Mouse (Mus musculus): ENCODE measurements around the gene Rfx1.

The Rfx1 gene

DNA sequence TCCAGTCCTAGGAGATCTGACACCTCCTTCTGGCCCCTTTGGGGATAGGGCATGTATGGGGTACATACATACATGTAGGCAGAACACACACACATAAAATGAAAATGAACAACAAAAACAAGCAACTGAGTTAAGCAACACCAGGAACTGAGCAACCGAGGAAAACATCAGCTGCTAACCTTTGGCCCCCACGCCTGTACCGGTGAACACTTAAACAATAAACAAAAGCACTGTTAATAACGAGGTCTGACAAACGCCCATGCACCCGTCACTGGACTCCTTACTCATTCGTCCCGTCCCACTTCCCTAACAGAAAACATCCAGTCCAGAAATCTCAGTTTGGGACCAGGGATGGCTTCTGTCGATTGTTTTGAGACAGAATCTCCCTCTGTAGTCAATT, 22.6 kb downstream of the Rfx1 start:
- no peak for DNase-seq (ENCODE audit: low read depth, low spot score)

DNA sequence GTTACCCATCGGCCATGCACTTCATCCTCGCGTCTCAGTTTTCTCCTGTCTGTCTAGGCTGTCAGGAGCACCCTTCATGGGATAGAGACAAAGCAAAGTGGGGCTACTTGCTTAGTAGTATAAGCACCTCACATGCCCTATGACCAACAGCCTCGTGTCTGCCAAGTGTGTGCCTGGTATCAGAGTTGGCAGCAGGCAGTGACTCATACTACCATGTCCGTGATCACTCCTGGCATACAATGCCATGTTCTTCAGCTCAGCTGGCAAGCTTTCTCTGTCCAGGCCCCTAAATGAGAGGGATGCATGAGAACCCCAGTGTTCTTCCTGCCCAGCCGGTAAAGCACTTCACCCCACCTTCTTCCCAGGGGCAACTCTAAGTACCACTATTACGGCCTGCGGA, 24.0 kb downstream of the Rfx1 start:
- DNase-seq (ENCODE audit: low read depth, low spot score) = no peak

DNA sequence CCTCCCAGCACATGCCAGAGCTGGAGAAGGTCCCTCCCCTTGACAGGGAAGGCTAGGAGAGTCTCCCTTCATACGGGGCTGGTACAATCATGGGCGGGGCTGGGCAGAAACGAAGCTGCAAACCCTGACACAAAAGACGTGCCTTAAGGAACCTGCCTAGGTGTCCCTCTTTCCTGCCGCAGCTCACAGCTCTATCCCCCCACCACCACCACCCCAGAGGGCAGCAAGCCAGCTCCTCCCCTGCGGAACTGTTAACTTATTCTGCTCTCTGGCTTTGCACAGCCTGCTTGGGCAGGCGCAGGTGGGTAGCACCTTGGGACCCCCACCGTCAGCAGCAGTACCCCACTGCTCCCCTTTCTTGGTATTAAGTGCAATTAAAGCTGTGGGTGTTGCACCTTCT, 29.4 kb downstream of the Rfx1 start:
- no peak for DNase-seq (ENCODE audit: low read depth, low spot score)

DNA sequence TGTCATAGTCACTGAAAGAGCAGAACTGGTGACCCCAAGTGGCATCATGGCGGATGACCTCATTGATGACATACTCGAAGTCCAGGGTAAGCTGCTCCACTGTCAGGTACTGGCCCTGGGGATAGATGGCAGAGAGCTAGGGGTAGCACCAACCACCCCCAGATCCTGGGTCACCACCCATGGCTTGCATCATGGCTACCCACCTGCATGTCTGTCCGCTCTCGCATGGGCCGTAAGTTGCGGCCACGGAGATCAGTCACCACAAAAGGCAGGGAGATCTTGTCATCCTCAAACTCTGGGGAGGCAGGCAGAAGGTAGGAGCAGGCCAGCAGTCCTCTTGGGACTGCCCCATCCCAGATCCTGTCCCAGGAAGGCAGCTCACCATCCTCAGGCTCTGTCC, 31.7 kb downstream of the Rfx1 start:
- DNase-seq (ENCODE audit: low read depth, low spot score) = no peak

DNA sequence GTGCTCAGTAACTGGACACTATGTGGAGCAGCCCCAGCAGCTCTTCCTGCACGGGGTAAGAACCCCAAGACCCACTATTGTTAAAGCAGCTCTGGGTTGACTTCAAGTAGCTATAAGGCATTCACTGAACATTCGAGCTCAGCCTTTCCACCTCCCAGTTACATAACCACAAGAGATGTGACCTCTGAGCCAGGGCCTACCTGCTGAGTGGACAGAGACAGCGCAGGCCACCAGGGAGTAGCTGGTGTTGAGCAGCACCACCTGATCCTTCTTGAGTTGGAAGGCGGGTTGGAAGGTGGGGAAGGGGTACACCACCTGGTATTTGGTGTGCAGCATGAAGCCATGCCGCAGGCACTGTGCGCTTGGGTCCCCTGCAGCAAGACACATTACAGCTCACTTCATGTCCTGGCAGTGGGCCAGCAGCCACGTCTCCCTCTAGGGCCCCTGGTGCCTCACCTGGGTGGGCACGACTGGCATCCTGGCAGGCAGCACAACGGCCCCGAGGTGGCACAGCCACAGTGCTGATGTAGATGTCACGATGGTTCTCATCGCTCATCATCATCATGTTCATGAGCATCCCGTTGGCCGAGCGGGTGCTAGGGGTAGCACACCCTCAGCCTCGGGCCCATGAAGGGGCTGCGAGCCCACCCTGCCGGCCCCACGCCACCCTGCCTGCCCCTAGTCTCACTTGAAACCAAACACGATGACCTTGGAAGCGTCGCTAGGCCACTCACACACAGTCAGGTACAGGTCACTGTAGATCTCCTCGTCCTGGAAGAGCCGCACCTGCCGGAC, 35.0 kb downstream of the Rfx1 start:
- no peak for DNase-seq (ENCODE audit: low read depth, low spot score)

DNA sequence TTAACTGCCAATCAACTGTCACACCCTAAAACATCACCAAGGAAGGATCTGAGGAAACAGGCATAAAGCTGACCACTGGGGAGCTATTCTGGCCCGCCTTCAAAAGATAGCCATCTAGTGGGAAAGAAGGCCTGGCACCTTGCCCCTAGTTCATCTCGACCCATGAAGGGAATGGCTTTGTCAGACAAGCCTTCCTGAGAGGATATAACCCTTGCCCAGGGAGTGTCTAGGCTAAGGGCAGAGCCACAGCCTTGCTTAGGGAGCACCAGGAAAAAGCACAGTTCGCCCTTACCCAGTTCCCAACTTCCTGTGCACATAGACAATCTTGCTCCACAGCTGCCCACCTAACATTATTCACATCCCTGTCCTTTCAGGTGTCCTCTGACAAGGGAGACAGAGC, 37.0 kb downstream of the Rfx1 start:
- no peak for DNase-seq (ENCODE audit: low read depth, low spot score)

DNA sequence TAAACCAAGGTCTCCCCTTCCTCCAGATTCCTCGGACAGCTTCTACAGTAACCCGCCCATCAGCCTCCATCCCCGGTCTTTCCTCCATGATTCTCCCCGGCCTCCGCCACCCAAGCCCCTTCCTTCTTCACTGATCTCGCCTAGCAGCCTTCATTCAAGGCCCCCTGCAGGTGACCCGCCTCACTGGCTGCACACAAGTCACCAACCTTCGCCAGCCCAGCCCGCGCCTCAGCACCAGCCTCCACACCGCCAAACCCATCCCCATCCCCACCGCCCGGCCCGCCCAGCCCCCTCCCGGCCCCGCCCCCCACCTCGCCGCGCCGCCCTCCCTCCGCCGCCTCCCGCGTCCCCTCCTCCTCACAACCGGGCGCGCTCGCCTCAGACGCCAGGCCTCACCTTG, 37.6 kb downstream of the Rfx1 start:
- DNase-seq (ENCODE audit: low read depth, low spot score) = peak; percentile 87

DNA sequence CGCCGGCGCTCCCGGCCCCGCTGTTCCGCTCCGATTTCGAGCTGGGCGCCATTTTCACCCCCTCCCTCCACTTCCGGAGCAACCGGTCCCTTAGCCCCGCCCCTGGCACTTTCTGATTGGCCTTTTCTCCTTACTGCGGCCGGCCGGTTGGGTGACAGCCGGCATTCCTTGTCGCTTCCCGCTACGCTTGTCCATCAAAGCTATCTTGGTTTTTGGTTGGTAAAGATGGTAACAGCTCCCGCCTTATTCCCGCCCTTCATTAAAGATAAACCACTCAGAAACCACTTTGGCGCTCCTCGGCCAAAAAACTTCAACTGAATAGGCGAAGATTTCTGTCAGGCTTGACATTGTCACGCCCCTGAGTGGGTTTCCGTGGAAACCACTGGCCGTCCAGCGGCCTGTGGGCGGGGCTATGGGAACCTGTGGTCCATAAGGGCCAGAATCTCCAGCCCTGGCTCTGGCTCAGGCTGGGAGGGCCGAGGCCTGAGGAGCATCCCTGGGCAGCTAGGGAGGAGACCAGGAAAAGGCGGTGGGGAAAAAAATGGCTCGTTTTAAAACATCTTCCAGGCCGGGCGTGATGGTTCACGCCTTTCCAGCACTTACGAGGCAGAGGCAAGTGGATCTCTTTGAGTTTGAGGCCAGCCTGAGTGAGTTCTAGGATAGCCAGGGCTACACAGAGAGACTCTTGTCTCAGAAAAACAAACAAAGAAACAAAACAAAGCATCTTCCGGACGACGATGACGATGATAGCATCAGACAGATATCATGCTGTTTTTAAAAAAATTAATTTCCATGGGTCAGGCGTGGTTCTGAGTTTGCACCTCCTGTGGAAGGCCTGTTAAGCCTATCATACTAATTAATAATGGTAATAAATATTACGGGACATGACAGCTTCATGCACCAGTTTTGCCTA, 38.3 kb downstream of the Rfx1 start, which contains the start of gene Dcaf15:
Gene Dcaf15 (minus strand): TSS at position 72 of the 913 bp plus-strand sequence.
- DNase-seq (ENCODE audit: low read depth, low spot score) = peak; percentile 99

DNA sequence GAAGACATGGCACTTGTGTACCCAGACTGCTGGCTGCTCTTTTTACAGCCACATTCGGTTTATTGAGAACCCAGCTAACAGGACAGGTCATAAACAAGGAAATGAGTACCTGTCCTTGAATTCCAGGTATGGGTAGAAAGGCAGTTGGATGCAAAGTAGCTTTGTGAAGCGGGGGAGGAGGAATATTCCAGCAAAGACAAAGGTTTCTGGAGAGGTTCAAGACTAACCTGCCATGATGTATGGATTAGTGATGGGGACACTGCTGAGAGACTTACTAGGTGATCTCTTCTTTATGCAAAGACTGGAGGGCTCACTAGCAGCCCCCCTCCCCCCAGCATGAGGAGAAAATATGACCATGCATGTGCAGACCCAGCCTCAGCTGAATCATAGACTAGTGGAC, 39.0 kb downstream of the Rfx1 start:
- peak; percentile 34 for DNase-seq (ENCODE audit: low read depth, low spot score)

DNA sequence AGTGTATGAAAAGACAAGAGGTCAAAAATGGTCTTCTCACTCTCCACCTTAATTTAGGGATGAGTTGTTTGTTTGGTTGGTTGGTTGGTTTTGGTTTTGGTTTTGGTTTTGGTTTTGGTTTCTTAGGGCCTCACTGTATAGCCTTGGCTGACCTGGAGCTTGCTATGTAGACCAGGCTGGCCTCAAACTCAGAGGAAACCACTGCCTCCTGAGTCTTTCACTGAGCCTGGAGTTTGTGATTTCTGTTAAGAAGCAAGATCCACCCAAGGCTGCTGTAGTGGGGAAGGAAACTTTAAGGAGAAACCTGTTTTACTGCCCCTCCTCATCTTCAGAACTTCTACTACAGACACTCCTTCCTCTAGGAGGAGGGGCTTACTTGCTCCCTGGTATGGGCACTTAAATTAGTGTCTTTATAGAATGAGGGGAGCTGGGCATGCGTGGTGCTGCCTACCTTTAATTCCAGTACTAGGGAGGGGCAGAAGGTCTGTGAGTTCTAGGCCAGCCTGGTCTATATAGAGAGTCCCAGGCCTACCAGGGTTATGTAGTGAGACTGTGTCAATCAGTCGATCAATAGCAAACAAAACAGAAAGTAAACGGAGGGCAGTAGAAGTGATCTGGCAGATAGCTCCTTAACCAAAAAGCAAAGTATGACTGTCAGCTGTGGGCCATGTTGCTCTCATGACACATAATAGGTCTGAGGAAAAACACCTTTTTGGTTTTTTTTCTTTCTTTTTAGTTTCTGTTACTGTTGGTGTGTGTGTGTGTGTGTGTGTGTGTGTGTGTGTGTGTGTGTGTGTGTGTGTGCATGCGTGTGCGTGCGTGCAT, 39.8 kb downstream of the Rfx1 start:
- DNase-seq (ENCODE audit: low read depth, low spot score) = peak; percentile 78

DNA sequence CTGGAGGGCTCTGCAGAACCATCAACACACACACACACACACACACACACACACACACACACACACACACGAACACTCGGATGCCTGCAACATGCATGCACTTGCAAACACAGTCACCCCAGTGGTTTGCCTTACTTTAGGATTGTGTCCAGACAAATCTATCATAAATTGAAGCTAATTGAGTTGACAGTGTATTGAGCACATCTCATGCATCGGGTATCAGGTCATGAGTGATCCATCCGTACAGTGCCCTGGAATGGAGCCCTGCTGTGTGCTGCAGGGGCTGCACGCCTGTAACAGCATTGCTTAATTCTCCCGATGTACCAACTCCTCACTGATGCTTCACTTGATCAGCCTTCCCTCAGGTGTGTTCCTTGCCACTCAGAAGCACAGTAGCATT, 49.0 kb downstream of the Rfx1 start:
- no peak for DNase-seq (ENCODE audit: low read depth, low spot score)

DNA sequence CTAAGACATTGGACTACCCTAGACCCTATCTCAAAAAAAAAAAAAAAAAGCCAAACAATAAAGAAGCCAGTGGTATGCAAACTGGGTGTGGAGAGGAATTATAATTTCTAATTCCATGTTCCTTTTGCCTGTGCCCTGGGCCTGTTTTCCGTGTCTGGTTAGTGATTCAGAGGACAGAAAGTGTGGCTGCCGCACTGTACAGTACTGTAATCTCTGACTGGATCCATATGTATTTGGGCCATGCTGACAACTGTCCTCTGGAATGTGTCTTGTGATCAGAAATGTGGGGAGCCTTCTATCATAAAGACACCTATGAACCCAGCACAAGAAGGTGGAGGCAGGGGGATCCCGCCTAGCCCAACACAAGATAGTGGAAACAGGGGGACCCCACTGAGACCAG, 55.5 kb downstream of the Rfx1 start:
- DNase-seq (ENCODE audit: low read depth, low spot score) = no peak

DNA sequence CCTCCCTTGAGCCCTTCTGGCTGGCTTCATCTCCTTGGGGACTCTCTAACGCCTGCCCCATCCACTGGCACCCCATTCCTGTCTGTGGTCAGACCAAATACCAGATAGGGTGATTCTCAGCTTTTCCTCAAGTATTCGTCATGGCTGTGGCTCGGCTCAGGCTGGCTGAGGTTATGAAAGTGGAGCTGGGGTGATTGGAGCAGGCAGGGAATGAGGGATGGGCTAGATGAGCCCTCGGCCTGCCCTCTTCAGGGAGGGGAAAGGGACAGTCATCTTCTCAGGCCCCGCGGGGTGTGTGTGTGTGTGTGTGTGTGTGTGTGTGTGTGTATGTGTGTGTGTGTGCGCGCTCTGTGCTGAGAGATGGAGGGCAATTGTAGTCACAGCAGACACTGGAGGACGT, 59.0 kb downstream of the Rfx1 start, which contains the start of gene Podnl1:
Gene Podnl1 (plus strand): TSS at position 334 of the 400 bp plus-strand sequence.
- peak; percentile 44 for DNase-seq (ENCODE audit: low read depth, low spot score)

DNA sequence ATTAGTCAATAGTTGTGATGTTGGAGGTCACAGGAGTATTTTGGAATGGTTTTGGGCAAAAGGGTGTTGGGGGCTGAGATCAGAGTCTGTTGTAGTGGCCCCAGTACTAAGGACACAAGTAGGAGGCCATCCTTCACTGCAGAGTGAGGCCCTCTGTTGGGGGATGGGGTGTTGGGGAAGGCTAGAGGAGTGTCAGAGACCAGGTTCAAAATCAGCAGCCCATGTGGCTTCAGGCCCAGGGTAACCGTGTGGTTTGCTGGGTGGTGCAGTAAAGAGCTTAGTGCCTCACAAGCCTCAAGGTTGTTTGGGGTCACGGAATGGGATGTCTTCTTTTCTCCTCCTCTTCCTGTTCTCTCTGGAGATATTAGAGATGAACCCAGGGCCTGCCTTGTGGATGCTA, 60.1 kb downstream of the Rfx1 start:
- DNase-seq (ENCODE audit: low read depth, low spot score) = no peak

DNA sequence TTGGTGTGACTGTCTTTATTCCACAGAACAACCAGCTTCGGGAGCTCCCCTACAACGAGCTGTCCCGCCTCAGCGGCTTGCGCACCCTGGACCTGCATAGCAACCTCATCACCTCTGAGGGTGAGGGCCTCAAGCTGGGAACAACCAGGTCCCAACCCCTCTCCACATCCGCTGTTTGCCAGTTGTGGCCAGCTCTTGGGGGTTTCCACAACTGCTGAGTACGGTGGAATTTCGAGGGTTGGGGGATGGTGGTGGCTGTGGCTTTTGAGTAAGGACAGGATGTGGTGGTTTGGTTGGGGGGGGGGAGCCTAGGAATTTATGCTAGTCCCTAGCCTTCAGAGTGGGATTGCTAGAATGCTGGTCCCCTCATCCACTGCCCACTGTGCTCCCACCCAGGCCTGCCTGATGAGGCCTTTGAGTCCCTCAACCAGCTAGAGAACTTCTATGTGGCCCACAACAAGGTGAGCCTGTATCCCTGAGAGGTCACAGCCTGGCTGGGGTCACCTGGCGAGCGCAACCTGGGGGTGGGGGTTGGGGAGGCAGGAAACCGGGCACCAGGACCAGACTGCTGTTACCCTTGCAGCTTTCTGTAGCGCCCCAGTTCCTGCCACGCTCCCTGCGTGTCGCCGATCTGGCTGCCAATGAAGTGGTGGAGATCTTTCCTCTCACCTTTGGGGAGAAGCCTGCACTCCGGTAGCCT, 60.7 kb downstream of the Rfx1 start:
- DNase-seq (ENCODE audit: low read depth, low spot score) = peak; percentile 93

DNA sequence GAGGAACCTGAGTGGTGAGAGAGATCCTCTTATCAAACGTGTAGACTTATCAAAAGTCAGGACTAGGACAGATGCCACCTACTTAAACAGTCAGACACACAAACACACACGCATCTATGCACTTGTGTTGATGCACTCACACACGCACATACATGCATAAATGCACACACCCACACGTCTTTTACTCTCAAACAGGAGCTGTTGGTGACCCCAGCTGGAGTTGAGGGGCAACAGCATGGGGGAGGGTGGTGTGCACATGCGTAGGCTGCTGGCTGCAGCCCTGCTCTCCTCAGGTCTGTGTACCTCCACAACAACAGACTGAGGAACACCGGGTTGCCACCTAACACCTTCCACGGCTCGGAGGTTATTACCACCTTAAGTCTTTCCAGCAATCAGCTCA, 61.6 kb downstream of the Rfx1 start:
- DNase-seq (ENCODE audit: low read depth, low spot score) = peak; percentile 80

DNA sequence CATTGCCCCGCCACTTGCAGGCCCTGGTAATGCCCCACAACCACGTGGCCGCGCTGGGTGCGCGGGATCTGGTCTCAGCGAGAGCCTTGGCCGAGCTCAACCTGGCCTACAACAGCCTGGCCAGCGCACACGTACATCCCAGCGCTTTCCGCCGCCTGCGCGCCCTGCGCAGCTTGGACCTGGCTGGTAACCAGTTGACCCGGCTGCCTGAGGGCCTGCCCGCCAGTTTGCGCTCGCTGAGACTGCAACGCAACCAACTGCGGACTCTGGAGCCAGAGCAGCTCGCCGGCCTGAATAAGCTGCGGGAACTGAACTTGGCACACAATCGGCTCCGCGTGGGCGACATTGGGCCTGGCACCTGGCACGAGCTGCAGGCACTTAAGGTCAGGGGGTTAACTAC, 64.2 kb downstream of the Rfx1 start:
- no peak for DNase-seq (ENCODE audit: low read depth, low spot score)

DNA sequence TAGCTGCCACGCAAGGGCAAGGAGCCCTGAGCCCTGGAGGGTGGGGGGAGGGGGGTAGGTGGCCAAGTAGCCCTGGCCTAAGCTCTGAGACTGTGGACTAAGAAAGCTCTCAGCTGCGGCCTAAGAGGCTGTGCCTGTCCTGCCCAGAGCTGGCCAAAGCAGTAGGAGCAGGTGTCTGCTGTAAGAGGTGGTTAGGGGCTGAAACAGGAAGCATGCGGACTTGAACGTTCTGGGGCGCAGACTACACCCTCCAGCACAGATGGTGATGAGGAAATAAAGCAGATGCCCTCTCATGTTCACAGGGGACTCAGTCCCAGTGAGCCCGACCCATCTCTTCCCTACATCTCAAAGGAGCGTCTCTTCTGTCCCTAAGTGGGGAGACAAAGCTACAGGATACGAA, 65.6 kb downstream of the Rfx1 start:
- DNase-seq (ENCODE audit: low read depth, low spot score) = no peak

DNA sequence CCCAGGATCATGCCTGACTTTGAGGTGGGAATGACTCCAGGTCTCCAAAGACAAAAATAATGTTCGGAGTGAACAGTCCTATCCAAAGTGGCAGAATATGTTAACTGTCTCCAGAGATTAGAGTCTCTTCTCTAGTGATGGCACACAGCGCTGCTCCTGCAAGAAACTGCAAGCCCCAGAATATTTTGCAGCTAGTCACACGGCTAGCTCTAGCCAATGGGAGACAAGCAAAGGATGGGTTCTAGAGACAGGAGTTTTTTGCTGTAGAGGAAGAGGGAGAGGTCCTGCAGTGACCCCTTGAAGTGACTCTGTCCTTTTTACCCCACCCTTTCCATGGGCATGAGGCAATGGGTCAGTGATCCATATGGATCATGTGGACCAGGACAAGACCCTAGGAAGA, 71.2 kb downstream of the Rfx1 start:
- DNase-seq (ENCODE audit: low read depth, low spot score) = no peak

DNA sequence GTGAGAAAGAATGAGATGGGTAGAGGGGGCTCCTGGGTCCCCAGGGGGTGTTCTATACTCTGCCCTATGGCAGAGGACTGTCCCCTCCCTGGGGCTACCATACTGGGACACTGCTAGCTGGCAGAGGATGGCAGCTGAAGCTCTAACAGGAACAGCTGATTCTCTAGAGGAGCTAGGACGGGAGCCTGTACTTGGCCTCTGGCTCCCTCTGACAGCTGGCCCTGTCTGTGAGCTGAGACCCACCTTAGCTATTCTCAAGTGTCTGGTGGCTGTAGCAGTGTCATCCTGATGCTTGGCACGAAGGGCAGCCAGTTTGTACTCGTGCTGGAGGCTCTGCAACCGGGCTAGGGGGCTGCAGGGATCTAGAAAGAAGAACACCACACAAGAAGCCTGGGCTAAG, 74.2 kb downstream of the Rfx1 start:
- no peak for DNase-seq (ENCODE audit: low read depth, low spot score)

DNA sequence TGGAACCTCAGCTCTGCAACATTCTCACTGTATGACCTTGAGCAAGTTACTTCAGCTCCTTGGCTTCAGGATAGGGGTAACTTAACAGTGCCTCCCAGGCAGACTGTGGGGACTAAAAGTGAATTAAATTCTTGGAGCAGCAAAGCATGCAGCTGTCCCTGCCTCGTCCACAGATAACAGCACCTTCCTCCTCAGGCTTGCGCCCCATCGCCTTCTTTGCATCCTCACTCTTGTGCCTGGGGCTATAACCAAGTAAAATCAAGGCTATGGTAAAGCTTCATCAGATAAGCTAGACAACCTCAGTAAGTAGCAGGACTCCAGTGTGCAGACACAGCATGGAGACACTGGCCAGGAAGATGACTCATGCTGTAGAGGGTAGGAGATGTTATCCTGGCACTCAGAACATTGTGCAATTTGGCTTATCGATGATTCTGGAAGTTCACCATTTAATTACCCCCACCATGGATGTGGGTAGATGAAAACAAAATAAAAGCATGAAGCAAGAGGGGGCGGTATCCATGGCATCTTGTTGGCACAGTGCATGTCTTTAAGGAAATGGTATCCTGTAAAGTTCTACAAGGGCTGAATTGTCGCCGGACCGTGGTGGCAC, 78.1 kb downstream of the Rfx1 start:
- no peak for DNase-seq (ENCODE audit: low read depth, low spot score)
